Mouse (Mus musculus) left cerebral cortex, postnatal 10 days (tissue): ENCODE results near the gene Rer1. TPM values are rescaled to one million over a fixed set of nuclear protein-coding genes. Genes with fewer than 3 reads are reported as not detected.

Experiments
- DNase-seq, 2 experiments: peaks; one replicate each; pipeline ENCODE4 v3.0.0; 2021 to 2022; ENCODE audit warnings: low spot score in 2 of 2, mixed read lengths in 1 of 2; ENCODE audit errors: extremely low spot score in 1 of 2
- intact Hi-C: fragments of 180-260 bp; cut with DNase I; formaldehyde crosslinking; loops from one replicate; pipeline ENCODE4 v1.15.1; 2025
- total RNA-seq, 2 experiments: library from RNA; stranded (reverse); gene quantifications; 2 replicates each; pipeline ENCODE4 v1.2.3; 2021

Rer1 gene
- 10 to 100 TPM; 68.8 to 71.0 TPM for total RNA-seq

- peak; percentile 100 for DNase-seq
- intact Hi-C loops: no loop called here
These were observed at the start of gene Rer1, which contains the start of gene Morn1 for GRCm38 (mm10) chr4:155086108-155087024. Gene Rer1 (minus strand): TSS chr4:155086382. Gene Morn1 (plus strand): TSS chr4:155086577.

- no peak for DNase-seq
- intact Hi-C loops: no loop called here
These were observed 48.5 kb upstream of the Rer1 start for GRCm38 (mm10) chr4:155134686-155135172.

- intact Hi-C loops: no loop called here
These were observed 47.7 kb upstream of the Rer1 start for GRCm38 (mm10) chr4:155133658-155134417.

GRCm38 (mm10) chr4:155133188-155133587 is 47.0 kb upstream of the Rer1 start:
- intact Hi-C loops: no loop called here

More at GRCm38 (mm10) chr4:155133658-155134417, 47.7 kb upstream of the Rer1 start:
- no peak for DNase-seq

GRCm38 (mm10) chr4:155130616-155131015 is 44.4 kb upstream of the Rer1 start:
- DNase-seq: no peak
- intact Hi-C loops: no loop called here

More at GRCm38 (mm10) chr4:155133188-155133587, 47.0 kb upstream of the Rer1 start:
- DNase-seq: no peak

- intact Hi-C loops: no loop called here
- DNase-seq: peak; percentile 84 to 87
These were observed 43.8 kb upstream of the Rer1 start for GRCm38 (mm10) chr4:155129996-155130395.

- intact Hi-C loops: no loop called here
- peak in 1 of 2 experiments; percentile 45 for DNase-seq
These were observed 43.1 kb upstream of the Rer1 start for GRCm38 (mm10) chr4:155129132-155129917.

- peak in 1 of 2 experiments; percentile 31 for DNase-seq
- intact Hi-C loops: no loop called here
These were observed 42.2 kb upstream of the Rer1 start for GRCm38 (mm10) chr4:155128411-155128810.

- intact Hi-C loops: no loop called here
- DNase-seq: peak in 1 of 2 experiments; percentile 20
These were observed 40.6 kb upstream of the Rer1 start for GRCm38 (mm10) chr4:155126602-155127372.

- intact Hi-C loops: no loop called here
- no peak for DNase-seq
These were observed 40.0 kb upstream of the Rer1 start for GRCm38 (mm10) chr4:155126194-155126593.

GRCm38 (mm10) chr4:155125310-155125709 is 39.1 kb upstream of the Rer1 start:
- intact Hi-C loops: no loop called here
- no peak for DNase-seq

- DNase-seq: no peak
- intact Hi-C loops: no loop called here
These were observed 37.8 kb upstream of the Rer1 start for GRCm38 (mm10) chr4:155123868-155124534.

GRCm38 (mm10) chr4:155122444-155123040 is 36.4 kb upstream of the Rer1 start:
- peak; percentile 95 to 97 for DNase-seq
- intact Hi-C loops: no loop called here

- DNase-seq: no peak
- intact Hi-C loops: no loop called here
These were observed 35.8 kb upstream of the Rer1 start for GRCm38 (mm10) chr4:155121915-155122443.

GRCm38 (mm10) chr4:155121222-155121621 is 35.0 kb upstream of the Rer1 start:
- no peak for DNase-seq
- intact Hi-C loops: no loop called here

GRCm38 (mm10) chr4:155120583-155120982 is 34.4 kb upstream of the Rer1 start:
- DNase-seq: no peak
- intact Hi-C loops: no loop called here

GRCm38 (mm10) chr4:155120038-155120437 is 33.9 kb upstream of the Rer1 start:
- intact Hi-C loops: no loop called here
- DNase-seq: no peak
